Mouse (Mus musculus): ENCODE measurements at regions not wholly inside any gene's neighbourhood (a gene's known extent, or its start where the extent isn't known, plus 50 kb on each side); places are given as distances from the start of the nearest gene placed in this dataset.

DNA sequence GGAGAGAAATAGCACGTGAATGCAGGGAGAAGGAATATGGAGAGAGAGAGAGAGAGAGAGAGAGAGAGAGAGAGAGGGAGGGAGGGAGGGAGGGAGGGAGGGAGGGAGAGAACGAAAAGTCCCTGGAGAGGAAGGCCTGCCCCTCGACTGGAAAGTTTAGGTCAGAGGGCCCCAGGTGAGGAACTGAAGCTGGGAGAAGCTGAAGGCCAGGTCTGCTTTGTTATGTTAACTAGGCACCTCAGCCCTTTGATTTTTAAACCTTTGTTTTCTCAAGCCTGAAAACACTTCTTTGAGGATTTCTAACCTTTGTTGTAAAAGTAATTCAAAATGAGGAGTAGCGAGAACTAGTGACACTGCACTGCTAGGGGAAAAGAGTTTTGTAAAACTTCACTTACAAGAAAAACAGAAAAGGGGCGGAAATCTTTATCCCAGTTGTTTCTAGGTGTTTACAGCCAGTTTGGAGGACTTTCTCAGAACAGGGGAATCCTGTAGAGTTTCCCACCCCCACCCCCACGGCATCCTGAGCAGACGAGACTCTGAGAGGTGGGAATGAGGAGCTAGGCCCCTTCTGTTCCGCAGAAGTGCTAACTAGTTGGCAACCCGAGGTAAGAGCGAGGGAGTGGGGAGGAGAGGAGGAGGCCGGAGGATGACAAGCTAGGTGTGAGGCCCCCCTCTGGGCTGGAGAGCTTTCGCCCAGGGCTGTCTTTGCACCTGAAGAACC, 112.7 kb upstream of the Spred2 start:
- Histone ChIP-seq H3K4me1 (ENCODE audit: control insufficient read depth, insufficient read depth, low read length) (no peaks in the 10 kb centered on the region), H3K9me3 (ENCODE audit: control insufficient read depth, low read length) (no peaks in the 10 kb centered on the region), H3K36me3 (ENCODE audit: control insufficient read depth, insufficient read depth, low read length) (no peaks in the 10 kb centered on the region), H3K4me3 (replicated peaks; ENCODE audit: low read length) (no peak overlapping the region), H3K9ac (ENCODE audit: low read depth, low read length, severe bottlenecking) (0 out of 2 replicates have a peak overlapping the region, but pooled peaks have one; percentile 16), H3K27ac (replicated peaks; ENCODE audit: low read depth, low read length) (no peak overlapping the region), H3K27me3 (ENCODE audit: control insufficient read depth, insufficient read depth, low read length) (no peaks in the 10 kb centered on the region), H3K4me2 (replicated peaks; ENCODE audit: low read depth, low read length, severe bottlenecking) (peak overlapping the region; percentile 7; the same call in 1 of the 2 replicates)
- no peak for DNase-seq (ENCODE audit: low spot score)
- no peak for TF ChIP-seq POLR2A (IDR thresholded peaks at IDR 0.05; ENCODE audit: borderline replicate concordance, extremely low read depth, insufficient read depth, insufficient read length)
- 21% methylated on average over 12 of the region's 12 CpGs for WGBS
- no peak for ATAC-seq (ENCODE audit: low FRiP score, low read depth)

DNA sequence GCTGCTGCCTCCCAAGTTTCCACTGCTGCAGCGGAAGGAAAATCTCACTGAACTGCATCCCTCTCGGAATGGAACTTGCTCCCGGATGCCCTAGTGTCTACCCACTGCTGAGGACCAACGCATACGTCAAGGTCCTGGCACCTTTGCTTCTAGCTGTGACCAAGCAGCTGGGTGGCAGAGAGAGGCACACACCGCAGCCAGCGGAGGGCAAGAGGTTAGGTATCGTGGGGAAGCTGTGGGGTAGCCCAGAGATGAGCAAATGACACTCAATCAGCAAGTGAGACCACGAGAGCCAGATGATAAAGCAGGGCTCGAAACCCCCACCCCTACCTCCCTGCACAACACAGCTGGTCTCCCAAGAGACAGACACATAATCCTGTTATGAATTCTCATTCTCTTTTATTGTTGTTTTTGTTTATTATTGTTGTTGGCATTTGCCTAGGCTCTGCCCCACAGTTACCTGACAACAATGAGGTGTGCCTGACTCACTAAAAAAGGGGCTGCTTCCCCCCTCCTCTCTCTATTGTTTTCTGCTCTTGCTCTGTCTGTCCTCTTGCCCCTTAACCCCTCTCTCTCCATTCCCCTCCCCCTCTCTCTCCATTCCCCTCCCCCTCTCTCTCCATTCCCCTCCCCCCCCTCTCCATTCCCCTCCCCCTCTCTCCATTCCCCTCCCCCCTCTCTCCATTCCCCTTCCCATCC, 112.0 kb upstream of the Spred2 start:
- Histone ChIP-seq H3K4me1 (ENCODE audit: control insufficient read depth, insufficient read depth, low read length) (no peaks in the 10 kb centered on the region), H3K9me3 (ENCODE audit: control insufficient read depth, low read length) (no peaks in the 10 kb centered on the region), H3K27ac (replicated peaks; ENCODE audit: low read depth, low read length) (no peak overlapping the region), H3K4me3 (replicated peaks; ENCODE audit: low read length) (no peak overlapping the region), H3K9ac (ENCODE audit: low read depth, low read length, severe bottlenecking) (0 out of 2 replicates have a peak overlapping the region, but pooled peaks have one; percentile 16), H3K27me3 (ENCODE audit: control insufficient read depth, insufficient read depth, low read length) (no peaks in the 10 kb centered on the region), H3K4me2 (replicated peaks; ENCODE audit: low read depth, low read length, severe bottlenecking) (peak overlapping the region; percentile 7; the same call in 1 of the 2 replicates), H3K36me3 (ENCODE audit: control insufficient read depth, insufficient read depth, low read length) (no peaks in the 10 kb centered on the region)
- no peak for ATAC-seq (ENCODE audit: low FRiP score, low read depth)
- no peak for DNase-seq (ENCODE audit: low spot score)
- TF ChIP-seq POLR2A (IDR thresholded peaks at IDR 0.05; ENCODE audit: borderline replicate concordance, extremely low read depth, insufficient read depth, insufficient read length) = no peak
- 30% methylated on average over 10 of the region's 10 CpGs for WGBS

DNA sequence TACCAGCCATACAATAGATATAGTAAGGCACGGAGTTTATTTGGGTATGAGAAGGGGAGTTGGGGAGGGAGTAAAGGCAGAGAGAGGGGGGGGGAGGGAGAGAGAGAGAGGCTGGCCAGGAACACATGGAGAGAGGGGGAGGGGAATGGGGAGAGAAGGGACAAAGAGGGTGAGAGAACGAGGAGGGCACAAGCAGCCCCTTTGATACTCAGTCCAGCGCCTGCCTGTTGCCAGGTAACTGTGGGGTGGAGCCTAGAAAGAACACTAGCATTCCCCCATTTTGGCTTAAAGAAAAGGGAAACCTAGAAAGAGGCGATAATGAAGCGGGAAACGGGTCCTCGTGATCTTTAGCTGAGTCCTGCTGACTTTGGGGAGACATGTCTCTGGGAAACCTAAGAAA, 110.6 kb upstream of the Spred2 start:
- Histone ChIP-seq H3K4me2 (replicated peaks; ENCODE audit: low read depth, low read length, severe bottlenecking) (no peak overlapping the region), H3K4me3 (replicated peaks; ENCODE audit: low read length) (no peak overlapping the region), H3K9me3 (ENCODE audit: control insufficient read depth, low read length) (no peaks in the 10 kb centered on the region), H3K9ac (ENCODE audit: low read depth, low read length, severe bottlenecking) (no peak overlapping the region), H3K27ac (replicated peaks; ENCODE audit: low read depth, low read length) (no peak overlapping the region), H3K36me3 (ENCODE audit: control insufficient read depth, insufficient read depth, low read length) (no peaks in the 10 kb centered on the region), H3K27me3 (ENCODE audit: control insufficient read depth, insufficient read depth, low read length) (no peaks in the 10 kb centered on the region), H3K4me1 (ENCODE audit: control insufficient read depth, insufficient read depth, low read length) (no peaks in the 10 kb centered on the region)
- WGBS = 79% methylated on average over 7 of the region's 7 CpGs
- no peak for ATAC-seq (ENCODE audit: low FRiP score, low read depth)
- no peak for TF ChIP-seq POLR2A (IDR thresholded peaks at IDR 0.05; ENCODE audit: borderline replicate concordance, extremely low read depth, insufficient read depth, insufficient read length)
- no peak for DNase-seq (ENCODE audit: low spot score)

DNA sequence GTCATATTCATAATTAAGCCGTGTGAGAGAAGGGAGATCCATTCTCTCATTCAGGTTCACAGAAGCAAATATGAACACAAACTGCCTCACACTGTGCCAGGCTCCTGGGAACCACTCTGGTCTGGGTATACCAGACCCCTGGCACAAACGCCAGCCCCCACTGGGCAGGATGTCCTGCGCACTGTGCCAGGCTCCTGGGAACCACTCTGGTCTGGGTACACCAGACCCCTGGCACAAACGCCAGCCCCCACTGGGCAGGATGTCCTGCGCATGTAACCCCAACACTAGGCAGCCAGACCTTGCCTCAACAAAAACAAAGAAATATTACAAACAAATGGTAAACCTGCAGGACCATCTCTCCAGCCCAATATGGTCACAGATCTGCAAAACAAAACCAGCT, 101.2 kb upstream of the Spred2 start:
- 80% methylated on average over 5 of the region's 5 CpGs for WGBS
- no peaks in the 10 kb centered on the region for H3K9me3 ChIP-seq (ENCODE audit: control insufficient read depth, low read length)
- H3K4me3 ChIP-seq (replicated peaks; ENCODE audit: low read length) = no peak overlapping the region
- no peaks in the 10 kb centered on the region for H3K36me3 ChIP-seq (ENCODE audit: control insufficient read depth, insufficient read depth, low read length)
- peak; percentile 18; the same call in 1 of the 2 replicates for ATAC-seq (ENCODE audit: low FRiP score, low read depth)
- no peaks in the 10 kb centered on the region for H3K4me1 ChIP-seq (ENCODE audit: control insufficient read depth, insufficient read depth, low read length)
- H3K27me3 ChIP-seq (ENCODE audit: control insufficient read depth, insufficient read depth, low read length) = no peaks in the 10 kb centered on the region
- H3K27ac ChIP-seq (replicated peaks; ENCODE audit: low read depth, low read length) = no peak overlapping the region
- no peak overlapping the region for H3K4me2 ChIP-seq (replicated peaks; ENCODE audit: low read depth, low read length, severe bottlenecking)
- DNase-seq (ENCODE audit: low spot score) = no peak
- no peak for TF ChIP-seq POLR2A (IDR thresholded peaks at IDR 0.05; ENCODE audit: borderline replicate concordance, extremely low read depth, insufficient read depth, insufficient read length)
- H3K9ac ChIP-seq (ENCODE audit: low read depth, low read length, severe bottlenecking) = no peak overlapping the region

DNA sequence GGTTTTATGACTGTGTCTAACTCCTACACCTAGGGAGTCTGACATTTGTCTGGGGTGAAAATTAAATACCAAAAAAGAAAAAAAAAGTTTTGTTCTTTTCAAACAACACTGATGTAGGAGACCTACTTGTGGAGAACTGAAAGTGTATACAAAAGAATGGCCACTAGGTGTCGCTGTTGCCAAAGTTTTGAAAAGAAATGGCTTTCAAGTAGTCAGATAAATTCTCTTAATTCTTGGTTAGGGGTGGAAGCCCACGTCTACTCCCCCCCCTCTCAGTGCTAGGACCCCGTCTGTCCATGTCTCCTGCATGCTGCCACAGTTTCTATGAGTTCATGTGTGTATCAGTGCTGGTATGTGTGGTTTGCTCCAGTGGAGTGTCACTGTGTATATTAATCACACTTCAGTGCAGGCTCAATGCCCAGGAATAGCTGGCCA, 100.7 kb upstream of the Spred2 start:
- Histone ChIP-seq H3K4me3 (replicated peaks; ENCODE audit: low read length) (no peak overlapping the region), H3K4me2 (replicated peaks; ENCODE audit: low read depth, low read length, severe bottlenecking) (no peak overlapping the region), H3K9me3 (ENCODE audit: control insufficient read depth, low read length) (no peaks in the 10 kb centered on the region), H3K36me3 (ENCODE audit: control insufficient read depth, insufficient read depth, low read length) (no peaks in the 10 kb centered on the region), H3K9ac (ENCODE audit: low read depth, low read length, severe bottlenecking) (no peak overlapping the region), H3K4me1 (ENCODE audit: control insufficient read depth, insufficient read depth, low read length) (no peaks in the 10 kb centered on the region), H3K27me3 (ENCODE audit: control insufficient read depth, insufficient read depth, low read length) (no peaks in the 10 kb centered on the region), H3K27ac (replicated peaks; ENCODE audit: low read depth, low read length) (no peak overlapping the region)
- ATAC-seq (ENCODE audit: low FRiP score, low read depth) (peak; percentile 54), DNase-seq (ENCODE audit: low spot score) (peak; percentile 81)
- 0% methylated on average over 3 of the region's 3 CpGs for WGBS
- no peak for TF ChIP-seq POLR2A (IDR thresholded peaks at IDR 0.05; ENCODE audit: borderline replicate concordance, extremely low read depth, insufficient read depth, insufficient read length)
